Comparison of ENCODE assay signal across 11 mouse cellular contexts in the genomic region with DNA sequence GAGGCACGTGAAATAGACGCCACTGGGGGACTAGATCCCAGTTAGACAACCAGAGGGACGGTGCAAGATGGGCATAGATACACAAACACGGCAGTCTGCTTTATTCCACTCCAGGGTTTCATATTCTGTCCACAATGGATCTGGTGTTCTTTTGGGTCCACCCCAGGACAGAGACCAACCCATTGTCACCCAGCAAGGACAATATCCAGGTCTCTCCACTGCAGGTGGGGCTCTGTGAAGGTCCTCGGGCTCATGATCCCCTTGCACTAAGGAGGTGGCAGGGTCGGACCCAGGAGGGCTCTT. TPM values are rescaled to one million over a fixed set of nuclear protein-coding genes. Genes with fewer than 3 reads are reported as not detected.
A peak's percentile ranks its signal among the peaks of the same experiment; 100 is the strongest.
DNase-seq lines count a peak whose midpoint lies in the region; ATAC-seq lines count a peak whose summit lies in the region.
"Had no signal": no experiment of that assay in that cellular context is flagged by ENCODE, and none has a peak within 500 bp of the region (broad histone marks: within the 10 kb centered on the region; RNA-seq: fewer than 3 reads in every experiment).

No protein-coding gene starts in this region.

- H3K4me1 ChIP-seq in kidney, embryonic 15.5 days, result peaks cover 32% of the 10 kb centered on the region
- peaks cover 20% of the 10 kb centered on the region for H3K4me1 ChIP-seq in intestine, embryonic 14.5 days (replicated peaks; ENCODE audit: control insufficient read depth, insufficient read depth, low read length)
- H3K4me1 ChIP-seq in midbrain, embryonic 16.5 days (ENCODE audit: control insufficient read depth, insufficient read depth, low read length), result peaks cover 34% of the 10 kb centered on the region

- H3K9me3 ChIP-seq in kidney, embryonic 15.5 days (replicated peaks), result no peaks in the 10 kb centered on the region
- no peaks in the 10 kb centered on the region for H3K9me3 ChIP-seq in intestine, embryonic 14.5 days (ENCODE audit: control insufficient read depth, low read length)
- no peaks in the 10 kb centered on the region for H3K9me3 ChIP-seq in midbrain, embryonic 16.5 days (replicated peaks; ENCODE audit: control insufficient read depth, low read length, poor library complexity, severe bottlenecking)
- H3K9me3 ChIP-seq: megakaryocyte, embryonic 14.5 days had no signal

- H3K9ac ChIP-seq in kidney, embryonic 15.5 days, result peak overlapping the region; percentile 2; the same call in 1 of the 2 replicates
- H3K9ac ChIP-seq in intestine, embryonic 14.5 days (ENCODE audit: low read length), result no peak overlapping the region
- peak overlapping the region; percentile 33; the same call in 1 of the 2 replicates for H3K9ac ChIP-seq in midbrain, embryonic 16.5 days (ENCODE audit: low read depth, low read length)

- no peak for ATAC-seq in kidney, embryonic 15.5 days (replicated peaks; ENCODE audit: low FRiP score)
- ATAC-seq in erythroblast, adult 5-6 weeks (replicated peaks; ENCODE audit: low FRiP score, poor library complexity, severe bottlenecking), result peak; percentile 3; the same call in 1 of the 2 replicates
- ATAC-seq in intestine, embryonic 14.5 days (replicated peaks; ENCODE audit: low FRiP score, low TSS enrichment, low read depth), result no peak
- no peak for ATAC-seq in midbrain, embryonic 16.5 days

- no peaks in the 10 kb centered on the region for H3K27me3 ChIP-seq in kidney, embryonic 15.5 days
- no peaks in the 10 kb centered on the region for H3K27me3 ChIP-seq in intestine, embryonic 14.5 days (replicated peaks; ENCODE audit: control insufficient read depth, insufficient read depth, low read length)
- H3K27me3 ChIP-seq in midbrain, embryonic 16.5 days (ENCODE audit: control insufficient read depth, insufficient read depth, low read depth, low read length), result no peaks in the 10 kb centered on the region

- H3K4me2 ChIP-seq in kidney, embryonic 15.5 days, result peak overlapping the region; percentile 85
- H3K4me2 ChIP-seq in intestine, embryonic 14.5 days (ENCODE audit: low read length), result peak overlapping the region; percentile 55
- peak overlapping the region; percentile 87 for H3K4me2 ChIP-seq in midbrain, embryonic 16.5 days (ENCODE audit: low read length)

- WGBS in kidney, embryonic 15.5 days, result 23% methylated on average over 6 of the region's 6 CpGs
- WGBS in intestine, embryonic 14.5 days, result 18% methylated on average over 6 of the region's 6 CpGs
- WGBS in midbrain, embryonic 16.5 days, result 16% methylated on average over 6 of the region's 6 CpGs

- H3K36me3 ChIP-seq in kidney, embryonic 15.5 days, result peaks cover 50% of the 10 kb centered on the region
- peaks cover 42% of the 10 kb centered on the region for H3K36me3 ChIP-seq in intestine, embryonic 14.5 days (ENCODE audit: control insufficient read depth, insufficient read depth, low read length)
- H3K36me3 ChIP-seq in midbrain, embryonic 16.5 days (ENCODE audit: control insufficient read depth, insufficient read depth, low read length), result peaks cover 24% of the 10 kb centered on the region

- peak overlapping the region; percentile 56; the same call in 1 of the 2 replicates for H3K4me3 ChIP-seq in kidney, embryonic 15.5 days (replicated peaks)
- no peak overlapping the region for H3K4me3 ChIP-seq in intestine, embryonic 14.5 days (ENCODE audit: low read depth, low read length)
- H3K4me3 ChIP-seq in midbrain, embryonic 16.5 days (ENCODE audit: low read depth, low read length), result peak overlapping the region; percentile 47

- H3K27ac ChIP-seq in kidney, embryonic 15.5 days, result peak overlapping the region; percentile 71
- H3K27ac ChIP-seq in intestine, embryonic 14.5 days (ENCODE audit: low read depth), result no peak overlapping the region
- H3K27ac ChIP-seq in midbrain, embryonic 16.5 days (ENCODE audit: low read length), result peak overlapping the region; percentile 95

- DNase-seq in kidney, postnatal 14 days, result no peak
- DNase-seq in intestine, embryonic 14.5 days (ENCODE audit: low spot score), result peak; percentile 62
- DNase-seq in gastrocnemius, adult 18-20 months (ENCODE audit: low spot score), result no peak
- no peak for DNase-seq in right cerebral cortex, postnatal 25 days
- no peak for DNase-seq in natural killer cell, adult 2 months (ENCODE audit: low spot score in 2 of 2)

RNA-seq across cellular contexts. Expression of a gene that starts 0.4 kb away (rescaled TPM):
- 19.2 and 25.1 TPM in 2 replicates for polyA plus RNA-seq in kidney, embryonic 15.5 days (2015; fragmentation: Nextera tagmentation; extraction: Ambion mirVana)
- total RNA-seq in erythroblast, adult 5-6 weeks (2015; ENCODE audit: low replicate concordance), result 0.19 and 1.5 TPM in 2 replicates
- 0.28 and 0.51 TPM in 2 replicates for total RNA-seq in erythroblast, adult 5-6 weeks (2017; ENCODE audit: low replicate concordance)
- 21.9 and 24.7 TPM in 2 replicates for polyA plus RNA-seq in intestine, embryonic 14.5 days (2014; fragmentation: Nextera tagmentation; extraction: Ambion mirVana)
- polyA plus RNA-seq in midbrain, embryonic 16.5 days (2015; fragmentation: Nextera tagmentation; extraction: Ambion mirVana), result 58.4 and 63.1 TPM in 2 replicates
- 1 to 10 TPM in 1 of 2 experiments, under 1 TPM in 1; 0.64 to 1.4 TPM for total RNA-seq in gastrocnemius, adult 18-20 months (2021)
- total RNA-seq: granulocyte monocyte progenitor cell, adult 5-6 weeks had no signal

RNA-seq across cellular contexts. Expression of a gene that starts 11.3 kb away (rescaled TPM):
- polyA plus RNA-seq in kidney, embryonic 15.5 days (2015; fragmentation: Nextera tagmentation; extraction: Ambion mirVana), result 704 and 710 TPM in 2 replicates
- 21.7 and 73.4 TPM in 2 replicates for total RNA-seq in erythroblast, adult 5-6 weeks (2015; ENCODE audit: low replicate concordance)
- total RNA-seq in erythroblast, adult 5-6 weeks (2017; ENCODE audit: low replicate concordance), result 9.2 and 30.6 TPM in 2 replicates
- 208 and 211 TPM in 2 replicates for polyA plus RNA-seq in intestine, embryonic 14.5 days (2014; fragmentation: Nextera tagmentation; extraction: Ambion mirVana)
- polyA plus RNA-seq in midbrain, embryonic 16.5 days (2015; fragmentation: Nextera tagmentation; extraction: Ambion mirVana), result 671 and 697 TPM in 2 replicates
- 100 to 1,000 TPM; 119 to 139 TPM for total RNA-seq in gastrocnemius, adult 18-20 months (2021)

RNA-seq across cellular contexts. Expression of a gene that starts 22.4 kb away (rescaled TPM):
- polyA plus RNA-seq in kidney, embryonic 15.5 days (2015; fragmentation: Nextera tagmentation; extraction: Ambion mirVana), result 86.4 and 90.4 TPM in 2 replicates
- 15.5 and 24.2 TPM in 2 replicates for total RNA-seq in erythroblast, adult 5-6 weeks (2015; ENCODE audit: low replicate concordance)
- total RNA-seq in erythroblast, adult 5-6 weeks (2017; ENCODE audit: low replicate concordance), result 17.0 and 34.1 TPM in 2 replicates
- polyA plus RNA-seq in intestine, embryonic 14.5 days (2014; fragmentation: Nextera tagmentation; extraction: Ambion mirVana), result 84.3 and 91.7 TPM in 2 replicates
- polyA plus RNA-seq in midbrain, embryonic 16.5 days (2015; fragmentation: Nextera tagmentation; extraction: Ambion mirVana), result 52.3 and 53.6 TPM in 2 replicates
- total RNA-seq in gastrocnemius, adult 18-20 months (2021), result 10 to 100 TPM; 15.0 to 19.1 TPM

RNA-seq across cellular contexts. Expression of a gene that starts 23.4 kb away (rescaled TPM):
- polyA plus RNA-seq in kidney, embryonic 15.5 days (2015; fragmentation: Nextera tagmentation; extraction: Ambion mirVana), result 60.7 and 66.5 TPM in 2 replicates
- 2.9 and 9.6 TPM in 2 replicates for total RNA-seq in erythroblast, adult 5-6 weeks (2015; ENCODE audit: low replicate concordance)
- 1.3 and 2.5 TPM in 2 replicates for total RNA-seq in erythroblast, adult 5-6 weeks (2017; ENCODE audit: low replicate concordance)
- polyA plus RNA-seq in intestine, embryonic 14.5 days (2014; fragmentation: Nextera tagmentation; extraction: Ambion mirVana), result 54.3 and 55.2 TPM in 2 replicates
- 7.0 and 8.3 TPM in 2 replicates for polyA plus RNA-seq in midbrain, embryonic 16.5 days (2015; fragmentation: Nextera tagmentation; extraction: Ambion mirVana)
- 1 to 10 TPM; 8.4 to 8.5 TPM for total RNA-seq in gastrocnemius, adult 18-20 months (2021)

RNA-seq across cellular contexts. Expression of a gene that starts 32.1 kb away (rescaled TPM):
- polyA plus RNA-seq in kidney, embryonic 15.5 days (2015; fragmentation: Nextera tagmentation; extraction: Ambion mirVana), result 0.14 TPM in 2 replicates
- not detected in 2 replicates for total RNA-seq in erythroblast, adult 5-6 weeks (2015; ENCODE audit: low replicate concordance)
- not detected in 2 replicates for total RNA-seq in erythroblast, adult 5-6 weeks (2017; ENCODE audit: low replicate concordance)
- not detected in 2 replicates for polyA plus RNA-seq in intestine, embryonic 14.5 days (2014; fragmentation: Nextera tagmentation; extraction: Ambion mirVana)
- 0.10 and 0.25 TPM in 2 replicates for polyA plus RNA-seq in midbrain, embryonic 16.5 days (2015; fragmentation: Nextera tagmentation; extraction: Ambion mirVana)
- not detected for total RNA-seq in gastrocnemius, adult 18-20 months (2021)
- total RNA-seq: granulocyte monocyte progenitor cell, adult 5-6 weeks; MEL had no signal
